Mouse (Mus musculus): ENCODE measurements around the gene Chst2. TPM values are rescaled to one million over a fixed set of nuclear protein-coding genes. Genes with fewer than 3 reads are reported as not detected.

The Chst2 gene
- 100 to 1,000 TPM; 103 to 109 TPM for total RNA-seq (2021)
- long read RNA-seq, experiment 1, full-length matches to known transcripts: 154 of 189 reads
- long read RNA-seq, experiment 1, partial matches to known transcripts: 0 of 189 reads
- long read RNA-seq, experiment 1, other reads (novel, unspliced or antisense): 35 of 189 reads
- long read RNA-seq, experiment 2, full-length matches to known transcripts: 232 of 285 reads
- long read RNA-seq, experiment 2, partial matches to known transcripts: 0 of 285 reads
- long read RNA-seq, experiment 2, other reads (novel, unspliced or antisense): 53 of 285 reads

DNA sequence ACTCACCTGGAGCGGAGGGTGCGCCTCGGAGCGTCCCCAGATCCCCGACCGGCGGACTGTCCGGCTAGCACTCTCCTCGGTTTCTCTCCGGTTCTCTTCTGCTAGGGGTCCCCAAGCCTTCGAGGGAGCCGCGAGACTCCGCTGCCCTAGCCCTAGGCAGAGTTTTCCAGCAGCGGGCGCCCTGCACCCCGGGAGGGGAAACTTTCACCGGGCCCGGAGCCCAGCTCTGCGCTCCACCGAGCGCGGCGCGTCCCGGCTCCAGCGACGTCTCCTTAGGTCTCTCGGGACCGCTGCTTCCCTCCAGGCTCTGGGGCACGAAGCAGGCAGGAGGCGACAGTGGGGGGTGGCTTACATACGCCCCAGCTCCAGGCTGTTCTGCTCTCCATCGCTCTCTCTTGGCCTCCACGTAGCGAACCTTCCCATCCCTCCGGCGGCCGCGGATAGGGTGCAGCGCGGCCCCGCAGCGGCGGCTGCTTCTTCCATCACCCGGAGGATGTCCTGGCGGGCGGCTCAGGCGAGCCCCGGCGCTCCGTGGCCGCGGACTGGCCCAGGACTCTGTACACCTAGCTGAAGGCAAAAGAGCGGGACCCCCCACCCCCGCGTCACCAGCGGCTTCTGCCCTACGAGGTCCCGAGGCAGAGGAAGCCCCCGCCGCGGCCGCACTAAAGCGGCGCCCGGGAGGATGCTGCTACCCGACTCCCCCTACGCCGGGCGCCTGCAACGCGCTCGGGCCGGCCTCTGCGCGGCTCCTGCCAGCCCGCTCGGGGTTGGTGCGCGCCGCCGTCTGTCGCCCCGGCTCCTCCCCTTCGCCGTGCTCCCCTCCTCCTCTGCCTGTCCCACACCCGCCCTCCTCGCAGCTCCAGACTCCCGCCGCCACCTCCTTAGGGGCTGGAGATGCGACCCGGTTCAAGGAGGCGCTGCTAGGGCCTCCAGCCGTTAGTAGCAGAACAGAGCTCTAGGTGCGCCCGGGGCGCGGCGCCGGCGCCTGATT is at the start of gene Chst2:
Gene Chst2, minus strand, starts transcription at position 152 of the 991 bp plus-strand sequence.
- peak; percentile 93 for DNase-seq (ENCODE audit: low spot score in 2 of 2)
- H3K27ac ChIP-seq: peak within 1 kb of the TSS; percentile 97
- TF ChIP-seq CTCF (conservative IDR thresholded peaks at IDR 0.05): peak; percentile 20
- peak within 1 kb of the TSS; percentile 69 for H3K4me3 ChIP-seq

DNA sequence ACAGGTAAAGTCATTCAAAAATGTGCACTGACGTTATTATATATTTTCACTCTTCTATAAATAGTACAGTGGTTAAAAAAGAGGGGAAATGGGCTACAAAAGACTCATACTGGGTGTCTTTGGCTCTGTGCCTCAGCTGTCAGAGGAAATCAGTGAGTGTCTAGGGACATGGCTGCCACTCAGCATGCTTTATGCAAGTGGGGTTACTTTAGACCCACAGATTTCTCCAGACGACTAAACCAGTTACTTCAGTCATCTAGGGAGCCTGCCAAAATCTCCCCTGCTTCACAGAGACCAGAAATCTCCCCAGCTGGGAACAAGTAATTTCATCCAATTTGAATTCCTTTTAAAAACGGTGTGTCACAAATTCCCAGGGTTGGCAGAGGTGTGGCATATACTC is 45.4 kb upstream of the Chst2 start:
- no peak for DNase-seq (ENCODE audit: low spot score in 2 of 2)
- no peak for TF ChIP-seq CTCF (conservative IDR thresholded peaks at IDR 0.05)
- no peak overlapping the region for H3K4me3 ChIP-seq
- H3K27ac ChIP-seq: no peak overlapping the region; the same call in 1 of the 2 replicates

DNA sequence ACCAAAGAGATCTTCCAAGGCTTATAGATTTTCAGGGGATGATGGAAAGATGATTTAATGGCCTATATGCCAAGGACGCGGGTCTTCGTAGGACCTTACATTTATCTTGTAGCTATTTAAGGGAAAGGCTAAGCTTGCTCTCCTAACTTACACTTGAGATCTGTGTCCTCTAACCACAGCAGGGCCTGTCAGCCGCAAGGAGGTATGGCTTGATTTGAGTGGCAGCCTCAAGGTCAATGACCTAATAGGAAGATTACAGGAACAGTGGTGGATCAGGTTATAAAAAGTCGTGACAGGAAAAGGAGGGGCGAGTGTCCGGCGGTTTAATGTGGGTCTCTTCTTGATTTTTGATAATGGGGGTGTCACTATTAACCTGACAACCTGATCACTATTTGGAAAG is 44.1 kb upstream of the Chst2 start:
- TF ChIP-seq CTCF (conservative IDR thresholded peaks at IDR 0.05): no peak
- no peak for DNase-seq (ENCODE audit: low spot score in 2 of 2)
- H3K4me3 ChIP-seq: no peak overlapping the region

DNA sequence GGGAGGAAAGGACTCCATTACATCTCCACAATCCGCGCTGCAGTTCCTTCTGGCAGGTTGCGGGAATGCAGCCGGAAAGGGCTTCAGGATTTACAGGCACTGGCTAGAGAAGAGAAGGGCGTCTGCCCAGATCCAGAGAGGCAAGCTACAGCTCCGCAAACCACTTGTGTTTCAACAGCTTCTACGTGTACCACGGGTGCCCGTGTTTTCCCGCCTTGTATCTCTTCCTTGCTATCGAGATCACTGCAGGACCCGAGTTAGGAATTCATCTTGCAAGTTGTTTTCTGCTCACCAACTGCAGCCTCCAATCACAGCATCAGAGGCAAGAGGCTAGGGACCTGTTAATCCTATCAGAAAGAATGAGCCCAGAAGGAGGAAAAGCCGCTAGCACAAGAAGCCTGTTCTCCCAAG is 35.8 kb upstream of the Chst2 start:
- H3K4me3 ChIP-seq: peak overlapping the region; percentile 31
- H3K27ac ChIP-seq: no peak overlapping the region
- DNase-seq (ENCODE audit: low spot score in 2 of 2): peak; percentile 11 to 33
- TF ChIP-seq CTCF (conservative IDR thresholded peaks at IDR 0.05): peak; percentile 70

More for the DNA sequence above, 44.1 kb upstream of the Chst2 start:
- no peak overlapping the region for H3K27ac ChIP-seq

DNA sequence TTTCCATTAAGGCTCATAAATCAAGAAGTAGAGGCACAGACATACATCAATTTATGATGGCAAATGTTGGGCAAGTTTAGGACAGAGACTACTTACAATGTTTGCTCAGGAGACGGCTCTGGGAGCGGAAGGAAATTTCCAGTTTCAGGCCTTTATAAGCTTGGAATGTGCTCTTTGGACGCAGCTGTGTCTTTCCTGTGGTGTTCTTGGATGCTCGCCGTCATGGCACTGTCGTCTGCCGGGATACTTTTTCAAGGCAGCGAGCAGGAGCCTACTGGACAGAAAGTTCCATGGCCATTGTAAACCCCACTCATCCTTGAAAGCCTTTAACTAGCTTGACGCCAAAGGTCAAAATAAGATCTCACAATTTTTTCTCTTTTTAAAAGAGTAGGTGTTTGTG is 31.4 kb upstream of the Chst2 start:
- no peak for TF ChIP-seq CTCF (conservative IDR thresholded peaks at IDR 0.05)
- Histone ChIP-seq H3K4me3 (no peak overlapping the region), H3K27ac (no peak overlapping the region)
- DNase-seq (ENCODE audit: low spot score in 2 of 2): no peak

DNA sequence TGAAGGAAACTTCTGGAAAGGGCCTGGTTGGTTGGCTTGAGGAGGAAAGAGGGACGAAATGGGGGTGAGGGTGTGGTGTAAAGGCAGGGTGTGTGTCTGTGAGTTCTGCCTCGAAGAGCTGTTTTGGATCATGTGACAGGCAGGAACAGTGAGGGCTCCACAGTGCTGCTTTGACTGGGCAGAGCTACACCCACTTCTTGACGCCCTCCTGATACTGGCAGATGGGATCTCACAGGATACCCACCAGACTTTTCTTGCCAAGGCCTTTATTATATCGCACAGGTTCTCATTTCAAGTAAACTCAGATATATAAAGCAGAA is 29.7 kb upstream of the Chst2 start:
- TF ChIP-seq CTCF (conservative IDR thresholded peaks at IDR 0.05): no peak
- H3K4me3 ChIP-seq: no peak overlapping the region
- no peak overlapping the region for H3K27ac ChIP-seq
- DNase-seq (ENCODE audit: low spot score in 2 of 2): no peak

DNA sequence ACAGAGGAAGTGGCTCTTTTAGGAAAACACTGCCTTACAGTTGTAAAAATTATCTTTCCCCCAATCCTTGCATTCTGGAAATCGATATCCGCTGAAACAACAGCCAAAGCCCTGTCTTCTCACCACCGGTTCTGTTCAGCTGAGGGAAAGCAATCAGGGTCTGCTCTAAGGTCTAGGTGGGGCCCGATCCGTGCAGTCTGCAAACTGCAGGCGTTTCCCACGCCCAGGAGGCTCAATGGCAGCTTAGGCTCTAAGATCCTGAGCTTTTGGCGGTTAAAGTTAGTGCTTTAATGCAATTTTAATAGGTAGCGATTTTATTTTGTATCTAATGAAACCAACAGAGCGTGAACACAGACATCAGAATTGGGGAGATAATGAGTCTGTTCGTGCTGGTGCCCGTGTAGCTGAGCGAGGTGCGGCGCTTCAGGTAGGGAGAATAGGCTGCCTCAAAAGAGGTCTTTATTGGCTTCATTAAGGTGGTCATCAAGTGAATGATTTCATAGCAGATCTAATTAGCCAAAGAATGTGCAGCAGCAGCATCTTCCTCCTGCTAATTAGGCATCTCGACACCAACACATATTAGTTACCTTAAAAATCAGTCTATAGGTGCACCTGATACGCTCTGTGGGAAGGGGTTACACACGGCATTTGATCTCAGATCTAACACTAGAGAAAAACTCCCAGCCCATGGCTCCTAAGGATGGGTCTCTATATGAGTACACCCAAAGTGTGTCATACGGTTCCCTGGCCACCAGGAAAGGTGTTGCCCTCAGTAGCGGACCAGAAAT is 29.2 kb upstream of the Chst2 start:
- Histone ChIP-seq H3K4me3 (no peak overlapping the region), H3K27ac (no peak overlapping the region)
- no peak for TF ChIP-seq CTCF (conservative IDR thresholded peaks at IDR 0.05)
- DNase-seq (ENCODE audit: low spot score in 2 of 2): no peak

DNA sequence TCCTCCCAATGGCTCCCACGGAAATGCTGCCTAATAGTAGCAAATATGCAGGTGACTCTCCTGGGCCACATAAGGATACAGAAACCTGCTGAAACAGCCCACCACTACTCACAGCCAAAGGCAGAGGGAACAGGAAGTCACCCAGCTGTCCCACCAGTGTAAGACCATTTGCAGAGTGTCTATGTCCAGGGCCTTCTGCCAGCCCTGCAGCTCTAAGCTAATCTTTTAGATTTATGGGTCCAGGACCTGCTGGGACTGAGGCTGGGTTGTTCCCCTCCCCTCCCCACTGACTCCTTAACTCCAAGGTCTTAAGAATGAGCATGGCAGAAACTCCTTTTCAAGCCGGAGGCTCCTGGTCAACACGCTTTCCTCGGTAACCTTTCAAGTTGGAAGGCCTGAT is 21.8 kb upstream of the Chst2 start:
- Histone ChIP-seq H3K27ac (no peak overlapping the region), H3K4me3 (no peak overlapping the region)
- no peak for DNase-seq (ENCODE audit: low spot score in 2 of 2)
- no peak for TF ChIP-seq CTCF (conservative IDR thresholded peaks at IDR 0.05)

DNA sequence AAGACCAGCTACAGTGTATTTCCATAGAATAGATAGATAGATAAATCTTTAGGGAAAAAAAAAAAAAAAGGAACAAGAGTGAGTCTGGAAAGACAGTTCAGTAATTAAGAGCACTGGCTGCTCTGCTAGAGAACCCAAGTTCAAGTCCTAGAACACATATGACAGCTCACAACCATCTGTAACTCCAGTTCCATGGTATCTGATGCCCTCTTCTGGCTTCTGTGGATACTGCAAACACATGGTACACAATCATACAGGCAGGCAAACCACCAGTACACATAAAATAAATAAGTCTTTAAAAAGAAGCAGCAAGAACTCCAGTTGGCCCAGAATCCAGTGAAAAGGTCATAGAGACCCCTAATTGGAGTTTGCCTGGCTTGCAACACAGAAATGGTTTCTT is 7.4 kb upstream of the Chst2 start:
- TF ChIP-seq CTCF (conservative IDR thresholded peaks at IDR 0.05): peak; percentile 50

DNA sequence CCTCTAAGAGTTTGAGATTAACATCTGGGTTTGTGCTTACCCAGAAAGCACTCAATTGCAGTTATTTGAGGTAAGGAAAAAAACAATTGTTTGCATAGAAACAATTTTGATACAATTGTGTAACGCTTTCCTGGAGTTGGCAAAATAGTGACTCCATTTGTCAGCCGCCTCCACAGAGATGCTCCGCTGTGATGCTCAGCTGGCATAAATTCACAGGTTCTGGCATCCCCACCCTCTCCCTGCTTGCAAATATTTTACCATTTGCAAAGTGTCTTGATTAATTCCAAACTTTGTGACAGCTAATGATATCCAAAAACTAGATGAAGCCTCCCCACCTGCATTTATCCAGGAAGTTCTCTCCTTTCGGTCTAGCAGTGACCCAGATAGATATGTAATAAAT is 5.5 kb upstream of the Chst2 start:
- H3K4me3 ChIP-seq: no peak overlapping the region
- peak; percentile 58 to 66 for DNase-seq (ENCODE audit: low spot score in 2 of 2)
- no peak overlapping the region for H3K27ac ChIP-seq
- no peak for TF ChIP-seq CTCF (conservative IDR thresholded peaks at IDR 0.05)

More for the DNA sequence above, 7.4 kb upstream of the Chst2 start:
- DNase-seq (ENCODE audit: low spot score in 2 of 2): no peak
- H3K4me3 ChIP-seq: no peak overlapping the region
- no peak overlapping the region for H3K27ac ChIP-seq

DNA sequence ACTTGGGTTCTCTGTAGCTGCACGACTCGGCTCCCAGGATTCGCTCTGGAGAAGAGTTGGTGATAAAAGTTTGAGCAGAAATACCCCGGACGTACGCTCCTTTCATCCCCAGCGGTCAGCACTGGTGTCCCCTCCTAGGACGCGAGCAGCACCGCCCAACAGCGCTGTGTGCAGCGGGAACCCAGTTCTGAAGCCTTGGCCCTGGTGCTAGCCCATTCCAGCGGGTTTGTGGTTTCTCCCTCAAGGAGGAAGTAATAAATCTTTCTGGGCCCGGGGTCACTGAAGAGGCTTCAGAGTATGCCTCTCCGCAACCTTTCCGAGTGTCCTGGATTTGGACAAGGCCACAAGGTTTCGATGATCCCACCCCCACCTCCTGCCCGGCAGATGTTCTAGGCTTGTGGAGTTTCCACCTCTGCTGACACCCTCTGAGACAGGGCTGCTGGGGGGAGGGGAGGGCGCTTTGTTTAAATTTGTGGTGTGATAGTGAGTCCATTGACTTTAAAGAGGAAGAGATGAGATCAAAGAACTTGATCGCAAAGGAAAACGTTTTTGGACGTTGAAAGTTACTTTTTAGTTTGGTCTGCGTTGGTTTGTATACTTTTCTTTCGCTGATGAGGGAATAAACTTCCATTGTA is 1.2 kb upstream of the Chst2 start:
- H3K27ac ChIP-seq: peak overlapping the region; percentile 97
- H3K4me3 ChIP-seq: peak overlapping the region; percentile 69
- no peak for DNase-seq (ENCODE audit: low spot score in 2 of 2)

DNA sequence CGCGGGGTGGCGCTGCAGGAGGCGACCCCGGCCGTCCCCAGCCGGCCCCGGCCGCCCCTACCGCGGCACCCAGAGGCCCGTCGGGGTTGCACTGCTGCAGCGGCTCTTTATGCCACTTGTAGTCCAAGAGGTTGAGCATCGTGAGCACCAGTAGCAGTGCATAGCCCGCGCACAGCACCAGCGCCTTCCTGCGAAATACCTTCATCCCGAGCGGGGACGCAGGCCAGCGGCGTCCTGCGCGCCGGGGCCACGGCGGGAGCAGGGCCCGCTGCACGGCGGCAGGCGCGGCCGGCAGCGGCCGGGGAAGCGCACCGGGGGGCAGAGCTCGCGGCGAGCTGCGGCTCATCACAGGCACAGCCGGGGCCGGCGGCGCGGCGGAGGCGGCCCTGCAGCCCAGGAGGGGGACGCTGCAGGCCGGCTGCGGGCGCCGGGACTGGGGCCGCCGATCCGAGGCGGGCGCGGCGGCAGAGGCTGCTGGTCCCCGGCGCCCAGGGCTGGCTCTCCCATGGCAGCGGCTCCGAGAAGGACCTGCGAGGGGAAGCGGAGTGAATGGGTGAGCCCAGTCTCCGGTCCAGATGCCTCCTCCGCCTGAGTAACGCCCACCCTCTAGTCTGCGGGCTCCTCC is 464 bp downstream of the Chst2 start:
- H3K27ac ChIP-seq: peak overlapping the region; percentile 97
- H3K4me3 ChIP-seq: peak overlapping the region; percentile 69
- DNase-seq (ENCODE audit: low spot score in 2 of 2): peak in 1 of 2 experiments; percentile 22
- TF ChIP-seq CTCF (conservative IDR thresholded peaks at IDR 0.05): no peak

More for the DNA sequence above, 1.2 kb upstream of the Chst2 start:
- no peak; the same call in 1 of the 2 replicates for TF ChIP-seq CTCF (conservative IDR thresholded peaks at IDR 0.05)
